Mouse (Mus musculus) limb, embryonic 11.5 days (tissue): ENCODE data around the gene Nanos2. TPM values are rescaled to one million over a fixed set of nuclear protein-coding genes. Genes with fewer than 3 reads are reported as not detected.

Experiments
- ATAC-seq: fragments of 200-750 bp; cut with Nextera tagmentation; 2 replicates; pipeline ENCODE4 v1.8.0; 2017; ENCODE audit warnings: low read depth; ENCODE audit not compliant: insufficient number of reproducible peaks, low FRiP score, low TSS enrichment
- DNase-seq: peaks from one replicate; pipeline ENCODE4 v3.0.0-alpha.2; 2015; ENCODE audit warnings: low spot score
- H3K27ac ChIP-seq: fragments of 300-500 bp; sonication (generic); replicated peaks from 2 replicates; pipeline ENCODE4 v1.5.1; 2014; ENCODE audit warnings: low read depth, mild to moderate bottlenecking, low read length
- H3K27me3 ChIP-seq: fragments of 300-500 bp; sonication (generic); 2 replicates; pipeline ENCODE4 v1.6.1; 2014; ENCODE audit warnings: mild to moderate bottlenecking, low read length, mixed read lengths; ENCODE audit not compliant: control insufficient read depth, insufficient read depth
- H3K36me3 ChIP-seq: fragments of 300-500 bp; sonication (generic); 2 replicates; pipeline ENCODE4 v1.6.1; 2014; ENCODE audit warnings: mild to moderate bottlenecking, low read length, moderate library complexity, mixed read lengths; ENCODE audit not compliant: control insufficient read depth, insufficient read depth
- H3K4me1 ChIP-seq: fragments of 300-500 bp; sonication (generic); 2 replicates; pipeline ENCODE4 v1.6.1; 2014; ENCODE audit warnings: low read length, mixed read lengths; ENCODE audit not compliant: control insufficient read depth, insufficient read depth
- H3K4me2 ChIP-seq: fragments of 300-500 bp; sonication (generic); 2 replicates; pipeline ENCODE4 v1.6.1; 2014; ENCODE audit warnings: low read depth, mild to moderate bottlenecking, moderate library complexity; ENCODE audit not compliant: severe bottlenecking
- H3K4me3 ChIP-seq: fragments of 300-500 bp; sonication (generic); 2 replicates; pipeline ENCODE4 v1.5.1; 2014; ENCODE audit warnings: low read depth, low read length
- H3K9ac ChIP-seq: fragments of 300-500 bp; sonication (generic); 2 replicates; pipeline ENCODE4 v1.6.1; 2014; ENCODE audit warnings: mild to moderate bottlenecking, low read length
- H3K9me3 ChIP-seq: fragments of 300-500 bp; sonication (generic); 2 replicates; pipeline ENCODE4 v1.6.1; 2016; ENCODE audit warnings: low read length; ENCODE audit not compliant: control insufficient read depth
- WGBS: fragments of 180-500 bp; shearing (Covaris S2); extraction: QIAGEN DNeasy Blood & Tissue Kit; methylation state at CpG from one replicate; pipeline ENCODE4 v1.1.7; 2014; 5-methylcytosine and 5-hydroxymethylcytosine counted together
- polyA plus RNA-seq: library from polyadenylated mRNA; unstranded; fragments of >200 nt; fragmentation: Nextera tagmentation; extraction: Ambion mirVana; gene quantifications from 2 replicates; pipeline ENCODE4 v1.2.1, GENCODE M21; 2014

The Nanos2 gene
- polyA plus RNA-seq, 1 experiment from 2014 or later = not detected

GRCm38 (mm10) chr7:19016042-19016441 is 28.8 kb downstream of the Nanos2 start:
- H3K36me3 ChIP-seq = no peaks in the 10 kb centered on the region
- no peaks in the 10 kb centered on the region for H3K9me3 ChIP-seq
- DNase-seq (no peak), ATAC-seq (no peak)
- H3K9ac ChIP-seq = no peak overlapping the region
- H3K4me1 ChIP-seq = peaks cover 7% of the 10 kb centered on the region; the same call in 1 of the 2 replicates
- H3K27ac ChIP-seq = no peak overlapping the region
- peaks cover 7% of the 10 kb centered on the region for H3K27me3 ChIP-seq
- 88% methylated on average over 4 of the region's 4 CpGs for WGBS
- no peak overlapping the region for H3K4me3 ChIP-seq
- H3K4me2 ChIP-seq = no peak overlapping the region

- no peak for DNase-seq
- Histone ChIP-seq H3K27me3 (peaks cover 24% of the 10 kb centered on the region), H3K4me2 (no peak overlapping the region), H3K9ac (no peak overlapping the region), H3K4me3 (no peak overlapping the region), H3K36me3 (no peaks in the 10 kb centered on the region), H3K27ac (no peak overlapping the region), H3K9me3 (no peaks in the 10 kb centered on the region), H3K4me1 (no peaks in the 10 kb centered on the region)
- WGBS = 88% methylated on average over 7 of the region's 7 CpGs
- ATAC-seq = no peak
Observed at GRCm38 (mm10) chr7:19017909-19018308, 30.7 kb downstream of the Nanos2 start.

- no peak for ATAC-seq
- H3K9me3 ChIP-seq = no peaks in the 10 kb centered on the region
- no peak overlapping the region for H3K27ac ChIP-seq
- 18% methylated on average over 8 of the region's 8 CpGs for WGBS
- H3K4me3 ChIP-seq = no peak overlapping the region
- no peak overlapping the region for H3K4me2 ChIP-seq
- no peak overlapping the region for H3K9ac ChIP-seq
- H3K4me1 ChIP-seq = peaks cover 6% of the 10 kb centered on the region; the same call in 1 of the 2 replicates
- peaks cover 32% of the 10 kb centered on the region for H3K27me3 ChIP-seq
- no peak for DNase-seq
- no peaks in the 10 kb centered on the region for H3K36me3 ChIP-seq
Observed at GRCm38 (mm10) chr7:19021048-19021447, 33.8 kb downstream of the Nanos2 start.

- no peaks in the 10 kb centered on the region for H3K9me3 ChIP-seq
- DNase-seq (no peak), ATAC-seq (no peak)
- no peaks in the 10 kb centered on the region for H3K36me3 ChIP-seq
- H3K27me3 ChIP-seq = peaks cover 32% of the 10 kb centered on the region
- no peak overlapping the region for H3K27ac ChIP-seq
- H3K4me3 ChIP-seq = no peak overlapping the region
- H3K4me1 ChIP-seq = peaks cover 6% of the 10 kb centered on the region; the same call in 1 of the 2 replicates
- no peak overlapping the region for H3K9ac ChIP-seq
- WGBS = 52% methylated on average over 18 of the region's 18 CpGs
- no peak overlapping the region for H3K4me2 ChIP-seq
Observed at GRCm38 (mm10) chr7:19022189-19022958, 35.2 kb downstream of the Nanos2 start.

- DNase-seq (peak; percentile 42), ATAC-seq (peak; percentile 22; the same call in 1 of the 2 replicates)
- H3K9me3 ChIP-seq = no peaks in the 10 kb centered on the region
- H3K27me3 ChIP-seq = peaks cover 32% of the 10 kb centered on the region
- 0 out of 2 replicates have a peak within 1 kb of the TSS, but pooled peaks have one; percentile 47 for H3K27ac ChIP-seq
- H3K9ac ChIP-seq = peak within 1 kb of the TSS; percentile 86
- WGBS = 4% methylated on average over 21 of the region's 30 CpGs
- H3K4me1 ChIP-seq = peaks cover 6% of the 10 kb centered on the region; the same call in 1 of the 2 replicates
- no peaks in the 10 kb centered on the region for H3K36me3 ChIP-seq
- peak within 1 kb of the TSS; percentile 82 for H3K4me2 ChIP-seq
- peak within 1 kb of the TSS; percentile 85 for H3K4me3 ChIP-seq
Observed at GRCm38 (mm10) chr7:19023357-19023814, 36.2 kb downstream of the Nanos2 start, which contains the start of gene Foxa3. TSS of gene Foxa3 (minus strand) at chr7:19023538.

- H3K4me1 ChIP-seq = peaks cover 6% of the 10 kb centered on the region; the same call in 1 of the 2 replicates
- peaks cover 32% of the 10 kb centered on the region for H3K27me3 ChIP-seq
- H3K9ac ChIP-seq = peak within 1 kb of the TSS; percentile 86
- H3K4me3 ChIP-seq = peak within 1 kb of the TSS; percentile 85
- H3K36me3 ChIP-seq = peaks cover 2% of the 10 kb centered on the region
- DNase-seq (peak; percentile 95), ATAC-seq (peak; percentile 90)
- 0 out of 2 replicates have a peak within 1 kb of the TSS, but pooled peaks have one; percentile 47 for H3K27ac ChIP-seq
- no peaks in the 10 kb centered on the region for H3K9me3 ChIP-seq
- peak within 1 kb of the TSS; percentile 82 for H3K4me2 ChIP-seq
- WGBS = under 1% methylated on average over 46 of the region's 50 CpGs
Observed at GRCm38 (mm10) chr7:19024096-19024506, 36.9 kb downstream of the Nanos2 start, which contains the start of gene Sympk. TSS of gene Sympk (plus strand) at chr7:19024377.

- Histone ChIP-seq H3K4me3 (peak overlapping the region; percentile 85), H3K27ac (0 out of 2 replicates have a peak overlapping the region, but pooled peaks have one; percentile 47), H3K9me3 (no peaks in the 10 kb centered on the region), H3K9ac (peak overlapping the region; percentile 86), H3K36me3 (peaks cover 7% of the 10 kb centered on the region), H3K4me1 (peaks cover 6% of the 10 kb centered on the region; the same call in 1 of the 2 replicates), H3K4me2 (peak overlapping the region; percentile 82), H3K27me3 (peaks cover 32% of the 10 kb centered on the region)
- ATAC-seq (peak; percentile 37), DNase-seq (peak; percentile 56)
- 2% methylated on average over 27 of the region's 36 CpGs for WGBS
Observed at GRCm38 (mm10) chr7:19024581-19025255, 37.5 kb downstream of the Nanos2 start.

- Histone ChIP-seq H3K4me2 (no peak overlapping the region), H3K27me3 (peaks cover 7% of the 10 kb centered on the region), H3K36me3 (peaks cover 22% of the 10 kb centered on the region), H3K4me1 (peaks cover 6% of the 10 kb centered on the region; the same call in 1 of the 2 replicates), H3K4me3 (no peak overlapping the region), H3K9me3 (no peaks in the 10 kb centered on the region), H3K27ac (no peak overlapping the region), H3K9ac (no peak overlapping the region)
- ATAC-seq (no peak), DNase-seq (no peak)
Observed at GRCm38 (mm10) chr7:19028067-19028466, 40.9 kb downstream of the Nanos2 start.
